Mouse (Mus musculus): ENCODE measurements at regions not wholly inside any gene's neighbourhood (a gene's known extent, or its start where the extent isn't known, plus 50 kb on each side); places are given as distances from the start of the nearest gene placed in this dataset.
A peak's percentile ranks its signal among the peaks of the same experiment; 100 is the strongest.
"Not testable (repeated sequence)": the region's sequence is repeated elsewhere in the genome, so short reads cannot be mapped to it uniquely, and the experiment has no call there.

DNA sequence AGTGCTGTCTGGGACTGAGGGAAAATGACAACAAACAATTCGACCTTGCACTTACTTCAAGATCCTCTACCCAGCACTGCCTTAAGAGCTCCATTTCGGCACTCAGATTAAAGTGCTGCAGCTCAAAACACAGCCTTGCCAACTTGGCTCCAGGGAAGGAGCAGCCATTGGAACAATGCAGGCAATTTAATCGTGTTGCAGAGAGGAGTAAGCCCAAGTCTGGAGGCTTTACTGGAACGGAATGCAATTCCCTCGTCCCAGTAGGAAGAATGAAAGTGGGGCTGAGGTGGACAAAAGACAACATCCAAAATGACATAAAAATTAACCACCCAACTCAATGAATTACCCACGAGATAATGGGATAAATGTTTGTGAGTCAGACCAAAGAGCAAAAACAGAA, 273.0 kb downstream of the Hace1 start:
- DNase-seq (ENCODE audit: low spot score in 2 of 2) = no peak
- intact Hi-C loops (cut with DNase I) = no loop called here

- DNase-seq (ENCODE audit: low spot score in 2 of 2) = no peak
- intact Hi-C loops (cut with DNase I) = no loop called here
Measured at GRCm38 (mm10) chr10:45852688-45853087, 275.1 kb downstream of the Hace1 start.

DNA sequence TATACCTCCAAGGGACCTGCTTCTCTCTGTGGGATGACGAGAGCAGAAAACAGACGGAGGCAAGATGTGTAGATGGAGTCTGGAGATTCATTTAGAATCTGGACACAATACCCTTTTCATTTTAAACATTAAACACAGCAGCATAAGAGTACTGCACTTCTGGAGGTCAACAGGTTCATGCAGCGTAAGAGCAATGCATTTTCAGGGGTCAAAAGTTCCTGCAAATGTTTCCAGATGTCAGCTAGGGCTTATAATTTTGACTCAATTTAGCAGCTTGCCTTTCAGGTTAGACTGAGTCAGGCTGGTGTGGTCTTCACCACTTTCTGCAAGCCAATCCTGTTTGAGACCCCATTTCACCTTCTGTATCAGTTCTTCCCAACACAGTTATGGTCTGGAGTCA, 277.9 kb downstream of the Hace1 start:
- DNase-seq (ENCODE audit: low spot score in 2 of 2) = no peak
- intact Hi-C loops (cut with DNase I) = no loop called here

GRCm38 (mm10) chr10:45859137-45859536, 281.5 kb downstream of the Hace1 start:
- no peak for DNase-seq (ENCODE audit: low spot score in 2 of 2)
- intact Hi-C loops (cut with DNase I) = no loop called here

DNA sequence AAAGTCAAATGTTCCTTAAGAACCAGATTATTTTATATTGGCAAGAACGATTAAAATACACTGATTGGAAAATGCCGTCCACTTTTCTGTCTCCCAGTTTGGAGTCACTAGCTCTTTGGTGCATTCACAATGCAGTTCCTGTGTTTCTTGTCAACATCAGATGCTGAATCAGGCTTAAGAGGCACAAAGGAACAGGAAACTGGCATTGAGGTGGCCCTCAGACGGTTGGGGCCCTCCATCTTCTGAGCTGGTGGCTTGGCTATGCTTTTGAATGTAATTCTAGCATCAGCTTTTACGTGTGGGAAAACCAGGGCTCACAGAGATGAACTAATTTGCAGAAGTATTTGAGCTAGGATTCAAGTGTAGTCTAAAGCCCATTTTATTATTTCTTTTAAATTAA, 282.3 kb downstream of the Hace1 start:
- DNase-seq (ENCODE audit: low spot score in 2 of 2) = no peak
- intact Hi-C loops (cut with DNase I) = no loop called here

DNA sequence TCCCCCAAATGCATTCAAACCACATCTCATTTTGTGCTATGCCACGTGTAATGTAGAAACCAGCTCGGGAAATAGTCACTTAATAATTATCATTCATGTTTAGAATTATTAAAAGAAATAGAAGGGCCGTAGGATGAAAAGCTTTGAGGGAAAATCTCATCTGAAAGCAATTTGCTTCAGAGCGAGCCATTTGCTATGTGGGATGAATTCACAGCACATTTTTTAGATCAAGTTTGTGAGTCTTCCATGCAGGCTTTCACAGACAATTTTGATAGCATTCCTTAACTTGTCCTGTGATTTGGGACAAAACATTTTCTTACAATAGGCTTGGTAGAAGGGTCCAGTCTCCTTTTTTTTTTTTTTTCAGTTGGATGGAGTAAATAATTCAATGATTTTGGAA, 283.1 kb downstream of the Hace1 start:
- no peak for DNase-seq (ENCODE audit: low spot score in 2 of 2)
- intact Hi-C loops (cut with DNase I) = no loop called here

DNA sequence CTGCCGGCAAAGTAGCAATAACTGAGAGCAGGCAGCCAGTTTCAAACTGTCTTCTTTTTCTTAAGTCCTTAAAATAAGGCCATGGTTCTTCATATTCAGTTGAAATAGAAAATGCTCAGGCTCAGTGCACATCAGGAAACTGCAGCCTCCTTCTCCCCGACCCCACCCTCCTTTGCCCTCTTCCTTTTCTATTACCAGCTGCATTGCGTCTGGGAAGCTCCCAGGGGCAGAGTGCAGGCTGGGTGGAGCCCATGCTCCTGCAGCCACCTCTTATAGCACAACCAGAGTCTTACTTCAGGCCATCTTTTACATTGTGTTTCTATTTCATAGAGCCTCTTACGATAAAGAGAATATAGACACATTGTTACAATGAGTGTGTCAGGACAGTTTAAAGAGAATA, 288.2 kb downstream of the Hace1 start:
- intact Hi-C loops (cut with DNase I) = no loop called here
- DNase-seq (ENCODE audit: low spot score in 2 of 2) = no peak

GRCm38 (mm10) chr10:45866860-45867259, 289.2 kb downstream of the Hace1 start:
- intact Hi-C loops (cut with DNase I) = no loop called here
- DNase-seq (ENCODE audit: low spot score in 2 of 2) = no peak

- no peak for DNase-seq (ENCODE audit: low spot score in 2 of 2)
- intact Hi-C loops (cut with DNase I) = no loop called here
Measured at GRCm38 (mm10) chr10:45871028-45871427, 293.4 kb downstream of the Hace1 start.

DNA sequence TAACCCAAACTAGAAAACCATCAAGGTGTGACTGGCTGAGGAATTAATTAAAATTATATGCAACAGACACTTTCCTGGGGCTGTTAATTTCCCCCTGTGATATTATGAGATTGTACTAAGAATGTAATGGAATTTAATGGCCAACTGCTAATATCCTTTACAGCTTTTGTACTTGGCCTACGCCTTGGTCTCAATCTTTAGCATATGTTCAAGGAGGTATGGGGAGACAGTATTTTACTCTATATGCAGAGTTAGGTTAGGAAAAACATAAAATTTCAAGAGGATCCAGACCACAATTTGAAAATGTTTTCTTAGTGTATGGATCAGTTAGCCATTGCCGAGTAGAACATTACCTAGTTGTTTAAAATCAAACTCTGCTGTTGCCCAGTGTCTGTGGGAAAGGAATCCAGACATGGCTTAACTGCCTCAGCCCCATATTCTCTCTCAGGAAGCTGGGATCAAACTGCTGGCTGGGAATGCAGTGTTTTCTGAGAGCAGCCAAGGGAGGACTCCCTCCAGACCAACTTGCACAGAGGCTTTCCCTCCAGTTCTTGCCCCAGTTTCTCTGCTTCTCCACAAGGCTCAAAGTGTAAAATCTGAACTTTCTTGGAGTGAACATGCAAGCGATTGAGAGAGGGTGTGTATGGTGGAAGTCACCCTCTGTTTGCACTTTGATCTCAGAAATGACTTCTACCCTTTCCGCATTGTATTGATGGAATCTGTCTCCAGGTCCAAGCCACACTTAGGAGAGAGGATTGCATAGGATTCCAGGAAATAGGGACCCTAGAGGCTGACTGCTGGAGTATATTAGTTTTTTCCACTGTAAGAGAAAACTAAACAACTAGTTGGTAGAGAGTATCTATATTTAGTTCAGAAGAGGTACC, 294.6 kb downstream of the Hace1 start:
- DNase-seq (ENCODE audit: low spot score in 2 of 2) = no peak
- intact Hi-C loops (cut with DNase I) = no loop called here

- no peak for DNase-seq (ENCODE audit: low spot score in 2 of 2)
- intact Hi-C loops (cut with DNase I) = no loop called here
Measured at GRCm38 (mm10) chr10:45873805-45874780, 296.5 kb downstream of the Hace1 start.

- DNase-seq (ENCODE audit: low spot score in 2 of 2); intact Hi-C loops (cut with DNase I): not testable (repeated sequence)
Measured at GRCm38 (mm10) chr10:45875287-45875686, 297.7 kb downstream of the Hace1 start.

DNA sequence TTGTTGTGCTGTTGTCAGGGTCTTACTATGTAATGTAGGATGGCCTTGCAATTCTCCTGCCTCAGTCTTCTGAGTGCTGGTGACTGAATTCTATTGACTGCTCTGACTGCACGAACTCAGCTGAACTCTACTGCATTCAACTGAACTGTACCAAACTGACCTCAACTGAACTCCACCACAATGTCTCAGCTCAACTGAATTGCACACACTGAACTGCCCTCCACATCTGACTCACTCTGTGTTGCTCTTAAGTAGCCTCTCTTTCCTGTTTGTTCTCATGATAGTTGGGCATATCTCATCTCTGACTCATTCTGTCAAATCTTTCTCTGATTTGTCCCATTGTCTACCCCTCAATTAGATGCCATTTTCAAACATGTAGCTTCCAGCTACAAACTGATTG, 306.1 kb downstream of the Hace1 start:
- intact Hi-C loops (cut with DNase I) = no loop called here
- no peak for DNase-seq (ENCODE audit: low spot score in 2 of 2)

DNA sequence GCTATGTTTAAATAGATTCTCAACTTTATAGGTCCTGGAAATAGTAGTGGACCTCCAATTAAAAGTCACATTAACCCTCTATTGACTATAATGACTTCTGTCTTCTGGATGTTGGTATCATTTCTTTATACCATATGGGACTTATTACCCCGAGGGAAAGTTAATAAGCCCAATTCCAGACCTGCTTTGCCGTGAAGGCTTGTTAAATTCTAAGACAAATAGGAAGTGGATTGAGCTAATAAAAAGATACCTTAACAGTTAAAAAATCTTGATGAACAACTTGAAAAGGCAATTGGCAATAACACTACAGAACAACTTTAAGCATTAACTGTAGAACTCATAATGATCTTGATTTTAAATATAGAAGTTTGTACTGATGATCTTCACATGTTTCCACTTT, 309.0 kb downstream of the Hace1 start:
- intact Hi-C loops (cut with DNase I) = no loop called here

GRCm38 (mm10) chr10:45888835-45889234, 311.2 kb downstream of the Hace1 start:
- intact Hi-C loops (cut with DNase I) = no loop called here

More for the DNA sequence above, 309.0 kb downstream of the Hace1 start:
- no peak for DNase-seq (ENCODE audit: low spot score in 2 of 2)

DNA sequence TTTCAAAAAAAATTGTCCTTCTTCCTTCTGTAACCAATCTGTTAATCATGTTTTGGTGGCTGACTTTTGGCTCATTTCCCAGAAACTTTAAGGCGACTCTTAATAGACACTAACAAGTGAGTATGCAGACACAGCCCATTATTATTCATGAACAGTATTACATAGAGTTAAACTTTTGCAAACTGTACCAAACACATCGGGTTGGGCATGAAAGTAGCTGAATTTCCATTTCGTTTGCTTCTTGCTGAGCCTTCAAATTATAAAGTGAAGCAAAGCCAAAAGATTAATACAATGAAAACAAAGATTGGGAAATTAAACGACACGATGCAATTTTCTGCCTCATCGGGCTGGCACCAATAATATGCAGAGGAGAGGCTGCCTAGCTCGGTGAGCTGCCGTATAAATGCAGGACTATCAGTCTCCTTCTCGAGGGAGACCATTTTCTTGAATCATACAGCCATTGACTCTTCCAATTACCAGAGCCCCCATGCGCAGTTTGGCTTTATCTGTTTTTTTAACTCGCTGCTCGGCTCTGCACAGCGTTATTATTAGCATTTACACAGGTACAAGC, 311.8 kb downstream of the Hace1 start:
- no peak for DNase-seq (ENCODE audit: low spot score in 2 of 2)
- intact Hi-C loops (cut with DNase I) = no loop called here

More at GRCm38 (mm10) chr10:45888835-45889234, 311.2 kb downstream of the Hace1 start:
- DNase-seq (ENCODE audit: low spot score in 2 of 2) = peak; percentile 25 to 40

- DNase-seq (ENCODE audit: low spot score in 2 of 2) = no peak
- intact Hi-C loops (cut with DNase I) = no loop called here
Measured at GRCm38 (mm10) chr10:45890088-45890626, 312.5 kb downstream of the Hace1 start.

GRCm38 (mm10) chr10:45892464-45892863, 314.8 kb downstream of the Hace1 start:
- DNase-seq (ENCODE audit: low spot score in 2 of 2) = no peak

GRCm38 (mm10) chr10:45893894-45894831, 316.5 kb downstream of the Hace1 start:
- intact Hi-C loops (cut with DNase I) = no loop called here

More at GRCm38 (mm10) chr10:45892464-45892863, 314.8 kb downstream of the Hace1 start:
- intact Hi-C loops (cut with DNase I) = no loop called here

More at GRCm38 (mm10) chr10:45893894-45894831, 316.5 kb downstream of the Hace1 start:
- no peak for DNase-seq (ENCODE audit: low spot score in 2 of 2)

Measured in left cerebral cortex, postnatal 36 days (tissue).